Mouse (Mus musculus): ENCODE measurements around the gene Pck1. TPM values are rescaled to one million over a fixed set of nuclear protein-coding genes. Genes with fewer than 3 reads are reported as not detected.

Pck1 gene
- total RNA-seq, 2 experiments from 2014 or later = not detected

DNA sequence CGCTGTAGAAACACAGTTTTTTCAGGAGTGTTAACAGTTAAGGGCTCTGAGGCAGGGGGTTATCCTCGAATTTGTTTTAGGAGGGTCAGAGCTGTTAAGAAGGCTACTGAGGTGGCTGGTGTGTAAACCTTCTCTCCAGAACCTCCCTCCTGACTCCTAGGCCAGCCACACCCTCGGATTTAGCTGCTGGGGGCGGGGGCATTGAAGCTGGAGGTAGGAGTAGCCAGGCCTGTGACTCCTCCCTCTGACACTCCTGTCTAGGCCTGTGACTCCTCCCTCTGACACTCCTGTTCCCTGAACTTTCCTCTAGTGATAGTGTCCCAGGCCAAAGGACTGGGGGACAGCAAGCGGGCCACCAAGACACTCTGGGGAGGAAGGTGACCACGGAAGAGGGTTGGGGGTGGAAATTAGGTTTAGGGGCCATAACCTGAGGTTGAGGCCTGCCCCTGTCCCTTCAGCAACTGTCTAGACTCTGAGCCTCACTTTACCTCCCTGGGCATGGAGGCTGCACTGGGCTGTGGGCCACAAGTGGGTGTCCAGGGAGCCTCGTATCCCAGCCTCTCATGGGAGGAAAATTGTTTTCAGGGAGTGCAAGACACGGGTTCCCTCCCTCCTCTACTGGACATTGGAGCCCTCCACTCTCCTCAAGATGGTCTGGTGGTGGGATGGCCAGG, 34.5 kb downstream of the Pck1 start:
- ATAC-seq (replicated peaks; ENCODE audit: low FRiP score, poor library complexity, severe bottlenecking) = no peak; the same call in 1 of the 2 replicates

DNA sequence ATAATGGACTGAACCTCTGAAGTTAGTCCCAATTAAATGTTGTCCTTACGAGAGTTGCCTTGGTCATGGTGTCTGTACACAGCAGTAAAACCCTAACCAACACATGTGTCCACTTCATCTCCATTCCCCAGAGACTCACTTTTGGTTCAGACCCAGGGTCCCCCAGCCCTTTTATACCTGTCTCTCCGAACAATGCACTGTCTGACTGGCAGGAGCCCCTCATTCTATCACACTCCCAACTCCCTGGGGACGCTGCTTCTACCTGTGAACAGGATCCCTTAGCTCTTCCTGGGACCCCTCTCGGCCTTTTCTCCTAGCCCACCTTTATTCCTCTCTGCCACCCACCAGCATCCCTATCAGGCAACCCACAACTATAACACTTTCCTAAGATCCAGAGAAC, 41.9 kb downstream of the Pck1 start:
- no peak for ATAC-seq (replicated peaks; ENCODE audit: low FRiP score, poor library complexity, severe bottlenecking)

DNA sequence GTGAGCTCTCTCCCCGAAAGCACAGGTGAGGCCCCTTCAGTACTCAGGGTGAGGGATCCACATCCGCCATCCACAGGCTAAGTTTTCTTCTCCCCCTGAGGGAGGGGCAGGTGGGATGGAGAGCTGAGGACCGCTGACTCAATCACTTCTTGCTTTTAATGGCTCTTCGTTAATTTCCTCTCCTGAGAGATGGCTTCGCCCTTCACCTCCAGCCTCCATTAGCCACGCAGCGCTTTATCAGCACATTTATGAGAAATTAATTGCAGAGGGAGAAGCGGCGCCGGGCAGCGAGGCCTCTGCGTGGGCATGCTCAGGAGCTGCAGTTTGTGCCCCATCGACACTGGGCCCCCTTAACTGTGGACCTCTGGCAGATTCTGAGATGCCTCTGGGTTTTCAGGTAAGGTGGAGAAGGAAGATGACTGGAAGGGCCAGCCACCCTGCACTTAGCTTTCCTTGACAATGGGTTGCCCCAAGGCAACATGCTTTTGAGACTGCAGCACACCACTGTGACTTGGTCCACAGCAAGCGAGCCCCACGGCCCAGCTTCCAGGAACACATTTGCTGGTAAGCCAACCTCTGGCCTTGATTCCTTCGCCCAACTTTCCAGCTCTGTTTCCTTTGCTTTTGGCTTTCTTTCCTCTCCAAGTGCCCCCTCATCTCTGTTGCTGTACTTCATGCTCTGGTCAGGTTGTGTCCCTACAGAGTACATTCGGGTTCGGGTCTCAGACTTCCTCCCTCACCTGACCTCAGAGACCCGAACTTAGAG, 50.3 kb downstream of the Pck1 start:
- ATAC-seq (replicated peaks; ENCODE audit: low FRiP score, poor library complexity, severe bottlenecking) = no peak

DNA sequence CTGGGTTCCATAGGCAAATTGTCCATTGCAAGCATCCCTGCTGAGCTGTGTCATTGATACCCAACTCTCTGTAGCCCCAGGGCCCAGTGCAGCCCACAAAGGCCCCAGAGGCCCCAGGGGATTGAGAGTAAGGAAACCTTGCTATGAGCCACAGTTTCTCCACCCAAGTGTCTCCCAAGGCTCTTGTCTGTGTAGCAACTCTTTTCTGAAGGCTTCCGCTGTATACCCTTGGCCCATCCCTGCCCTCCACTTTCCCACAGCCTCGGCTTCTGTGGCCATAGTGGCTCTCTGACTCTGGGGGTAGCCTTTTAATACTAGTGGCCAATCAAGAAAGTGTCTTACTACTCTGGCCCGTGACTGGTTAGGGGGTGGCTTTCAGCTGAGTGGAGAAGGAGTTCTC, 50.9 kb downstream of the Pck1 start:
- no peak for ATAC-seq (replicated peaks; ENCODE audit: low FRiP score, poor library complexity, severe bottlenecking)

DNA sequence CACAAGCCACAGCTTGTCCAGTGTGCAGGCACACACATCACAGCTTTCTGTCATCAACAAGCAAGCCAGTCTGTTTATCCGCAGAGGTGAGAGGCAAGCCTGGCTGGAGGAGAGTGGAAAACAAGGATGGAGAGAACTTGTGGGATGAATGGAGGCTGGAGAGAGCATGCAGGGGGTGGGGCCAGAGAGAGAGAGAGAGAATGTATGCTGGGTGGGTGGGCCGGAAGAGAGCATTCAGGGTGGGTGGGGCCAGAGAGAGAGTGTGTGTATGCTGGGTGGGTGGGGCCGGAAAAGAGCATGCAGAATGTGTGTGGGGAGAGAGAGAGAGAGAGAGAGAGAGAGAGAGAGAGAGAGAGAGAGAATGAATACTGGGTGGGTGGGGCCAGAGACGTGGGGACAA, 51.8 kb downstream of the Pck1 start:
- ATAC-seq (replicated peaks; ENCODE audit: low FRiP score, poor library complexity, severe bottlenecking) = no peak

DNA sequence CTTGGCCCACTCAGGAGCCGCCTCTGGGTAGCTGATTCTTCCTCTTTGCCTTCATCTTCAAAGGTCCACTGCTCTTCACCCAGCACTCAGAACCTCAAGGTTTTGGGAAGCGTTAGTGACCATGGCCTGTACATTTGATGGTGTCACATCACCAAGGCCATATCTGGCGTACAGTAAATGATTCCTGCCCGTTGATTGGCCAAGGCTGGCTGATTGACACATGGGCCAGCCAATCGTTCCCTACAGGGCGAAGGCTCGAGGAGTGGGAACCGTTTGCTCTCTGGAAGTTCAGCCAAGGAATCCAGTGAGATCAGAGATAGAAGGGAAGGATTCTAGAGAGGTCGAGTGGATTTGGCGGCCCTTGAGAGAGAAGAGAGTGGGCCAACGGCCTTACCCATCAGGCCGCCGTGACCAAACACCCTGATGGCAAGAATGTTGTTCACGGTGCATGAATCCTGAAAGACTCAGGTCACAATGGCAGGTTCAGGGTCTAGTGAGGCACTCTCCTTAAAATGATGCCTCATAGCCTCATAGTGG, 52.8 kb downstream of the Pck1 start:
- no peak for ATAC-seq (replicated peaks; ENCODE audit: low FRiP score, poor library complexity, severe bottlenecking)

DNA sequence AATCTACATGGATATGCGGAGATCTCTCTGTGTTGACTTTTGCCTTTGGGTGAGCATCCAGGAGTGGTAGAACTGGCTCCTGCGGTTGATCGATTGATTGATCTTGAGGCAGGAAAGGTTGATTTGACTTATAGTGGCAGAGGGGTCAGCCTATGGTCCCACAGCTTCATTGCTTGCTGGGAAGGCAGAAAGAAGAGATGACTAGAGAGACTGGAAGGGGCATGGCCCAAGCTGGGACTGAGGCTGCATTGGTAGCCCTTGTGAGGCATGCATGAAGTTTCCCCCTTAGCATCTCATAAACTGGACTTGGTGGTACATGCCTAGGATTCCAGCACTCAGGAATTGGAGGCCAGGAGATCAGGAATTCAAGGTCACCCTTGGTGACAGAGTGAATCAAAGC, 54.2 kb downstream of the Pck1 start:
- ATAC-seq (replicated peaks; ENCODE audit: low FRiP score, poor library complexity, severe bottlenecking) = no peak

Other genes starting within 250 kb of the Pck1 start
- not detected in 2 replicates for gene Bmp7, start 212.7 kb upstream of the Pck1 start, total RNA-seq (2015; ENCODE audit: low replicate concordance)
- 0.26 TPM in 1 of 2 replicates, not detected in the other for gene Bmp7, start 212.7 kb upstream of the Pck1 start, total RNA-seq (2017; ENCODE audit: low replicate concordance)
- gene Spo11, start 175.3 kb upstream of the Pck1 start, total RNA-seq (2015; ENCODE audit: low replicate concordance) = not detected in 2 replicates
- not detected in 2 replicates for gene Spo11, start 175.3 kb upstream of the Pck1 start, total RNA-seq (2017; ENCODE audit: low replicate concordance)
- gene Rae1, start 152.9 kb upstream of the Pck1 start, total RNA-seq (2015; ENCODE audit: low replicate concordance) = 46.4 and 52.5 TPM in 2 replicates
- 59.4 and 91.0 TPM in 2 replicates for gene Rae1, start 152.9 kb upstream of the Pck1 start, total RNA-seq (2017; ENCODE audit: low replicate concordance)
- gene Rbm38, start 132.6 kb upstream of the Pck1 start, total RNA-seq (2015; ENCODE audit: low replicate concordance) = 1,075 and 1,106 TPM in 2 replicates
- gene Rbm38, start 132.6 kb upstream of the Pck1 start, total RNA-seq (2017; ENCODE audit: low replicate concordance) = 502 and 855 TPM in 2 replicates
- not detected in 2 replicates for gene Ctcfl, start 33.5 kb upstream of the Pck1 start, total RNA-seq (2015; ENCODE audit: low replicate concordance)
- not detected in 2 replicates for gene Ctcfl, start 33.5 kb upstream of the Pck1 start, total RNA-seq (2017; ENCODE audit: low replicate concordance)
- 4.4 and 11.1 TPM in 2 replicates for gene Zbp1, start 65.9 kb downstream of the Pck1 start, total RNA-seq (2015; ENCODE audit: low replicate concordance)
- 3.0 and 6.4 TPM in 2 replicates for gene Zbp1, start 65.9 kb downstream of the Pck1 start, total RNA-seq (2017; ENCODE audit: low replicate concordance)
- 0.96 TPM in 1 of 2 replicates, not detected in the other for gene Pmepa1, start 123.5 kb downstream of the Pck1 start, total RNA-seq (2015; ENCODE audit: low replicate concordance)
- not detected in 2 replicates for gene Pmepa1, start 123.5 kb downstream of the Pck1 start, total RNA-seq (2017; ENCODE audit: low replicate concordance)